Mouse (Mus musculus) liver, embryonic 11.5 days (tissue): Measurements from ENCODE around the gene Olfr1222. TPM values are rescaled to one million over a fixed set of nuclear protein-coding genes. Genes with fewer than 3 reads are reported as not detected.
"Not testable (repeated sequence)": the region's sequence is repeated elsewhere in the genome, so short reads cannot be mapped to it uniquely, and the experiment has no call there.

Source experiments
- ATAC-seq: fragments of 200-750 bp; cut with Nextera tagmentation; replicated peaks from 2 replicates; pipeline ENCODE4 v1.8.0; 2017; ENCODE audit warnings: moderate number of reproducible peaks, mild to moderate bottlenecking, moderate TSS enrichment, moderate library complexity; ENCODE audit not compliant: low FRiP score
- DNase-seq: peaks from one replicate; pipeline ENCODE4 v3.0.0-alpha.2; 2017; ENCODE audit warnings: low spot score
- H3K27ac ChIP-seq: fragments of 300-500 bp; sonication (generic); 2 replicates; pipeline ENCODE4 v1.5.1; 2014; ENCODE audit warnings: mild to moderate bottlenecking, low read depth, low read length, control low read depth
- H3K27me3 ChIP-seq: fragments of 300-500 bp; sonication (generic); replicated peaks from 2 replicates; pipeline ENCODE4 v1.6.1; 2014; ENCODE audit warnings: low read length, mixed read lengths; ENCODE audit not compliant: control insufficient read depth, insufficient read depth
- H3K36me3 ChIP-seq: fragments of 300-500 bp; sonication (generic); 2 replicates; pipeline ENCODE4 v1.6.1; 2014; ENCODE audit warnings: mild to moderate bottlenecking, low read length, moderate library complexity, mixed read lengths; ENCODE audit not compliant: control insufficient read depth, insufficient read depth
- H3K4me1 ChIP-seq: fragments of 300-500 bp; sonication (generic); replicated peaks from 2 replicates; pipeline ENCODE4 v1.6.1; 2014; ENCODE audit warnings: low read length, mixed read lengths; ENCODE audit not compliant: control insufficient read depth, insufficient read depth
- H3K4me2 ChIP-seq: fragments of 300-500 bp; sonication (generic); 2 replicates; pipeline ENCODE4 v1.6.1; 2014; ENCODE audit warnings: mild to moderate bottlenecking, control low read depth, moderate library complexity
- H3K4me3 ChIP-seq: fragments of 300-500 bp; sonication (generic); 2 replicates; pipeline ENCODE4 v1.5.1; 2014; ENCODE audit warnings: low read depth, low read length, control low read depth
- H3K9ac ChIP-seq: fragments of 300-500 bp; sonication (generic); 2 replicates; pipeline ENCODE4 v1.6.1; 2014; ENCODE audit warnings: low read depth, low read length, control low read depth
- H3K9me3 ChIP-seq: fragments of 300-500 bp; sonication (generic); 2 replicates; pipeline ENCODE4 v1.6.1; 2016; ENCODE audit warnings: low read length, inconsistent platforms, mixed read lengths; ENCODE audit not compliant: control insufficient read depth
- WGBS: fragments of 180-500 bp; shearing (Covaris S2); extraction: QIAGEN DNeasy Blood & Tissue Kit; methylation state at CpG from one replicate; pipeline ENCODE4 v1.1.7; 2014; 5-methylcytosine and 5-hydroxymethylcytosine counted together
- polyA plus RNA-seq: library from polyadenylated mRNA; unstranded; fragments of >200 nt; fragmentation: Nextera tagmentation; extraction: Ambion mirVana; gene quantifications from 2 replicates; pipeline ENCODE4 v1.2.1, GENCODE M21; 2014

Olfr1222 gene
- polyA plus RNA-seq = not detected in 2 replicates

- ATAC-seq = no peak
- H3K4me3 ChIP-seq = no peak within 1 kb of the TSS
- no peaks in the 10 kb centered on the region for H3K4me1 ChIP-seq
- H3K4me2 ChIP-seq = no peak within 1 kb of the TSS
- H3K27me3 ChIP-seq = no peaks in the 10 kb centered on the region
- no peaks in the 10 kb centered on the region for H3K36me3 ChIP-seq
- H3K27ac ChIP-seq = no peak within 1 kb of the TSS
- no peaks in the 10 kb centered on the region for H3K9me3 ChIP-seq
- 51% methylated on average over 3 of the region's 3 CpGs for WGBS
- no peak within 1 kb of the TSS for H3K9ac ChIP-seq
- no peak for DNase-seq
Measured at GRCm38 (mm10) chr2:89132954-89133353, at the start of gene Olfr1222. TSS of gene Olfr1222 (minus strand) at chr2:89133054.

- Histone ChIP-seq H3K9me3 (no peaks in the 10 kb centered on the region), H3K9ac (no peak within 1 kb of the TSS), H3K4me1 (no peaks in the 10 kb centered on the region), H3K27ac (no peak within 1 kb of the TSS), H3K4me2 (no peak within 1 kb of the TSS), H3K4me3 (no peak within 1 kb of the TSS), H3K27me3 (no peaks in the 10 kb centered on the region), H3K36me3 (no peaks in the 10 kb centered on the region)
- DNase-seq (no peak), ATAC-seq (no peak)
- WGBS = 66% methylated on average over 1 of the region's 1 CpGs
Measured at GRCm38 (mm10) chr2:89174569-89174968, 41.7 kb upstream of the Olfr1222 start, which contains the start of gene Olfr1225. TSS of gene Olfr1225 (minus strand) at chr2:89174669.

GRCm38 (mm10) chr2:89164711-89165110, 31.9 kb upstream of the Olfr1222 start:
- not testable (repeated sequence) for H3K4me3 ChIP-seq, H3K4me1 ChIP-seq, ATAC-seq, H3K27ac ChIP-seq, H3K36me3 ChIP-seq, H3K9me3 ChIP-seq, H3K27me3 ChIP-seq, DNase-seq, H3K4me2 ChIP-seq, H3K9ac ChIP-seq
- WGBS = 83% methylated on average over 4 of the region's 4 CpGs

- H3K27me3 ChIP-seq, H3K4me3 ChIP-seq, H3K4me1 ChIP-seq, H3K36me3 ChIP-seq, DNase-seq, H3K9ac ChIP-seq, ATAC-seq, H3K9me3 ChIP-seq, H3K27ac ChIP-seq, H3K4me2 ChIP-seq: not testable (repeated sequence)
- 92% methylated on average over 8 of the region's 8 CpGs for WGBS
Measured at GRCm38 (mm10) chr2:89163991-89164390, 31.1 kb upstream of the Olfr1222 start, which contains the start of gene Olfr1224-ps1. TSS of gene Olfr1224-ps1 (minus strand) at chr2:89164091.

GRCm38 (mm10) chr2:89151460-89151859, 18.6 kb upstream of the Olfr1222 start, which contains the start of gene Olfr1223:
TSS of gene Olfr1223 (minus strand) at chr2:89151560.
- 53% methylated on average over 1 of the region's 1 CpGs for WGBS
- Histone ChIP-seq H3K36me3 (no peaks in the 10 kb centered on the region), H3K4me2 (no peak within 1 kb of the TSS), H3K4me1 (no peaks in the 10 kb centered on the region), H3K27me3 (no peaks in the 10 kb centered on the region), H3K27ac (no peak within 1 kb of the TSS), H3K9me3 (no peaks in the 10 kb centered on the region), H3K4me3 (no peak within 1 kb of the TSS), H3K9ac (no peak within 1 kb of the TSS)
- DNase-seq (no peak), ATAC-seq (no peak)

GRCm38 (mm10) chr2:89117183-89117582, 15.7 kb downstream of the Olfr1222 start, which contains the start of gene Olfr1221:
TSS of gene Olfr1221 (minus strand) at chr2:89117283.
- no peaks in the 10 kb centered on the region for H3K27me3 ChIP-seq
- no peak within 1 kb of the TSS for H3K4me2 ChIP-seq
- no peaks in the 10 kb centered on the region for H3K36me3 ChIP-seq
- no peak for DNase-seq
- no peaks in the 10 kb centered on the region for H3K9me3 ChIP-seq
- no peaks in the 10 kb centered on the region for H3K4me1 ChIP-seq
- 66% methylated on average over 2 of the region's 2 CpGs for WGBS
- no peak for ATAC-seq
- no peak within 1 kb of the TSS for H3K4me3 ChIP-seq
- no peak within 1 kb of the TSS for H3K9ac ChIP-seq
- H3K27ac ChIP-seq = no peak within 1 kb of the TSS

- Histone ChIP-seq H3K9ac (no peak within 1 kb of the TSS), H3K4me1 (no peaks in the 10 kb centered on the region), H3K27ac (no peak within 1 kb of the TSS), H3K4me3 (no peak within 1 kb of the TSS), H3K36me3 (no peaks in the 10 kb centered on the region), H3K4me2 (no peak within 1 kb of the TSS), H3K27me3 (no peaks in the 10 kb centered on the region), H3K9me3 (no peaks in the 10 kb centered on the region)
- WGBS = 66% methylated on average over 3 of the region's 3 CpGs
- no peak for ATAC-seq
- no peak for DNase-seq
Measured at GRCm38 (mm10) chr2:89106735-89107134, 26.1 kb downstream of the Olfr1222 start, which contains the start of gene Olfr1220. TSS of gene Olfr1220 (minus strand) at chr2:89106835.

GRCm38 (mm10) chr2:89105651-89106050, 27.2 kb downstream of the Olfr1222 start:
- H3K27ac ChIP-seq = no peak overlapping the region
- H3K4me2 ChIP-seq = no peak overlapping the region
- DNase-seq (no peak), ATAC-seq (no peak)
- H3K36me3 ChIP-seq = no peaks in the 10 kb centered on the region
- no peak overlapping the region for H3K4me3 ChIP-seq
- no peaks in the 10 kb centered on the region for H3K4me1 ChIP-seq
- no peaks in the 10 kb centered on the region for H3K27me3 ChIP-seq
- no peaks in the 10 kb centered on the region for H3K9me3 ChIP-seq
- no peak overlapping the region for H3K9ac ChIP-seq

GRCm38 (mm10) chr2:89093848-89094247, 39.0 kb downstream of the Olfr1222 start:
- H3K4me3 ChIP-seq = no peak overlapping the region
- no peaks in the 10 kb centered on the region for H3K9me3 ChIP-seq
- no peak overlapping the region for H3K9ac ChIP-seq
- ATAC-seq (no peak), DNase-seq (no peak)
- H3K4me1 ChIP-seq = no peaks in the 10 kb centered on the region
- no peaks in the 10 kb centered on the region for H3K27me3 ChIP-seq
- H3K36me3 ChIP-seq = no peaks in the 10 kb centered on the region
- no peak overlapping the region for H3K27ac ChIP-seq
- no peak overlapping the region for H3K4me2 ChIP-seq
- WGBS = 86% methylated on average over 1 of the region's 1 CpGs
